Mouse (Mus musculus): Measurements from ENCODE around the gene Fars2. TPM values are rescaled to one million over a fixed set of nuclear protein-coding genes. Genes with fewer than 3 reads are reported as not detected.

Fars2 gene
- total and polyA plus RNA-seq, 2 experiments from 2014 or later = 21.5 to 34.6 TPM

- no peaks in the 10 kb centered on the region for H3K36me3 ChIP-seq (ENCODE audit: insufficient read depth, low read length)
- H3K4me3 ChIP-seq (ENCODE audit: low read length) = peak within 1 kb of the TSS; percentile 47
- ATAC-seq (peak; percentile 48), DNase-seq (ENCODE audit: low spot score) (peak; percentile 68)
- TF ChIP-seq CTCF (IDR thresholded peaks at IDR 0.05; ENCODE audit: low read depth) = no peak
- H3K4me2 ChIP-seq (ENCODE audit: low read depth, low read length) = peak within 1 kb of the TSS; percentile 59
- H3K27me3 ChIP-seq (ENCODE audit: insufficient read depth, low read length) = peaks cover 8% of the 10 kb centered on the region; the same call in 1 of the 2 replicates
- WGBS = 1% methylated on average over 48 of the region's 50 CpGs
- peak within 1 kb of the TSS; percentile 92 for H3K27ac ChIP-seq
- no peaks in the 10 kb centered on the region for H3K4me1 ChIP-seq (ENCODE audit: insufficient read depth, low read length)
- no peaks in the 10 kb centered on the region for H3K9me3 ChIP-seq (ENCODE audit: low read length)
- H3K9ac ChIP-seq (replicated peaks; ENCODE audit: low read length) = peak within 1 kb of the TSS; percentile 63
Measured at GRCm38 (mm10) chr13:36734731-36735571, 617.7 kb downstream of the Fars2 start, which contains the start of gene Nrn1. Nrn1 (minus strand) TSS chr13:36735131.

- peak overlapping the region; percentile 92 for H3K27ac ChIP-seq
- H3K4me3 ChIP-seq (ENCODE audit: low read length) = peak overlapping the region; percentile 47
- peak; percentile 91 for DNase-seq (ENCODE audit: low spot score)
- H3K4me1 ChIP-seq (ENCODE audit: insufficient read depth, low read length) = no peaks in the 10 kb centered on the region
- peak; percentile 91 for ATAC-seq
- peak overlapping the region; percentile 63 for H3K9ac ChIP-seq (replicated peaks; ENCODE audit: low read length)
- no peaks in the 10 kb centered on the region for H3K9me3 ChIP-seq (ENCODE audit: low read length)
- H3K4me2 ChIP-seq (ENCODE audit: low read depth, low read length) = peak overlapping the region; percentile 59
- under 1% methylated on average over 37 of the region's 39 CpGs for WGBS
- H3K36me3 ChIP-seq (ENCODE audit: insufficient read depth, low read length) = no peaks in the 10 kb centered on the region
- TF ChIP-seq CTCF (IDR thresholded peaks at IDR 0.05; ENCODE audit: low read depth) = no peak
- 0 out of 2 replicates have a peak, but pooled peaks cover 4% of the 10 kb centered on the region for H3K27me3 ChIP-seq (ENCODE audit: insufficient read depth, low read length)
Measured at GRCm38 (mm10) chr13:36735901-36736618, 618.8 kb downstream of the Fars2 start.

- 9% methylated on average over 9 of the region's 9 CpGs for WGBS
Measured at GRCm38 (mm10) chr13:36736619-36736996, 619.4 kb downstream of the Fars2 start.

GRCm38 (mm10) chr13:36750056-36750455, 632.8 kb downstream of the Fars2 start:
- Histone ChIP-seq H3K4me2 (ENCODE audit: low read depth, low read length) (no peak overlapping the region), H3K4me3 (ENCODE audit: low read length) (no peak overlapping the region), H3K27me3 (ENCODE audit: insufficient read depth, low read length) (no peaks in the 10 kb centered on the region), H3K36me3 (ENCODE audit: insufficient read depth, low read length) (no peaks in the 10 kb centered on the region), H3K9me3 (ENCODE audit: low read length) (no peaks in the 10 kb centered on the region), H3K27ac (no peak overlapping the region), H3K9ac (replicated peaks; ENCODE audit: low read length) (no peak overlapping the region), H3K4me1 (ENCODE audit: insufficient read depth, low read length) (no peaks in the 10 kb centered on the region)
- ATAC-seq (no peak), DNase-seq (ENCODE audit: low spot score) (peak; percentile 45)
- WGBS = 46% methylated on average over 2 of the region's 2 CpGs
- no peak for TF ChIP-seq CTCF (IDR thresholded peaks at IDR 0.05; ENCODE audit: low read depth)

More at GRCm38 (mm10) chr13:36736619-36736996, 619.4 kb downstream of the Fars2 start:
- peak; percentile 45 for DNase-seq (ENCODE audit: low spot score)
- peak overlapping the region; percentile 92 for H3K27ac ChIP-seq
- peak; percentile 16 for ATAC-seq
- peak overlapping the region; percentile 47 for H3K4me3 ChIP-seq (ENCODE audit: low read length)
- TF ChIP-seq CTCF (IDR thresholded peaks at IDR 0.05; ENCODE audit: low read depth) = no peak
- H3K36me3 ChIP-seq (ENCODE audit: insufficient read depth, low read length) = no peaks in the 10 kb centered on the region
- H3K4me1 ChIP-seq (ENCODE audit: insufficient read depth, low read length) = no peaks in the 10 kb centered on the region
- H3K4me2 ChIP-seq (ENCODE audit: low read depth, low read length) = peak overlapping the region; percentile 59
- H3K27me3 ChIP-seq (ENCODE audit: insufficient read depth, low read length) = 0 out of 2 replicates have a peak, but pooled peaks cover 4% of the 10 kb centered on the region
- no peaks in the 10 kb centered on the region for H3K9me3 ChIP-seq (ENCODE audit: low read length)
- H3K9ac ChIP-seq (replicated peaks; ENCODE audit: low read length) = peak overlapping the region; percentile 63

GRCm38 (mm10) chr13:36751861-36752260, 634.6 kb downstream of the Fars2 start:
- no peaks in the 10 kb centered on the region for H3K27me3 ChIP-seq (ENCODE audit: insufficient read depth, low read length)
- H3K36me3 ChIP-seq (ENCODE audit: insufficient read depth, low read length) = no peaks in the 10 kb centered on the region
- no peak overlapping the region for H3K4me3 ChIP-seq (ENCODE audit: low read length)
- TF ChIP-seq CTCF (IDR thresholded peaks at IDR 0.05; ENCODE audit: low read depth) = no peak
- H3K9me3 ChIP-seq (ENCODE audit: low read length) = no peaks in the 10 kb centered on the region
- ATAC-seq (no peak), DNase-seq (ENCODE audit: low spot score) (peak; percentile 10)
- no peak overlapping the region for H3K27ac ChIP-seq
- no peak overlapping the region for H3K9ac ChIP-seq (replicated peaks; ENCODE audit: low read length)
- no peaks in the 10 kb centered on the region for H3K4me1 ChIP-seq (ENCODE audit: insufficient read depth, low read length)
- H3K4me2 ChIP-seq (ENCODE audit: low read depth, low read length) = no peak overlapping the region
- WGBS = 38% methylated on average over 3 of the region's 3 CpGs

GRCm38 (mm10) chr13:36766801-36767200, 649.6 kb downstream of the Fars2 start:
- H3K4me3 ChIP-seq (ENCODE audit: low read length) = no peak overlapping the region
- H3K27me3 ChIP-seq (ENCODE audit: insufficient read depth, low read length) = no peaks in the 10 kb centered on the region
- no peak for ATAC-seq
- no peaks in the 10 kb centered on the region for H3K36me3 ChIP-seq (ENCODE audit: insufficient read depth, low read length)
- no peak for DNase-seq (ENCODE audit: low spot score)
- 30% methylated on average over 2 of the region's 2 CpGs for WGBS
- no peaks in the 10 kb centered on the region for H3K9me3 ChIP-seq (ENCODE audit: low read length)
- TF ChIP-seq CTCF (IDR thresholded peaks at IDR 0.05; ENCODE audit: low read depth) = no peak
- no peak overlapping the region for H3K4me2 ChIP-seq (ENCODE audit: low read depth, low read length)
- no peaks in the 10 kb centered on the region for H3K4me1 ChIP-seq (ENCODE audit: insufficient read depth, low read length)
- H3K27ac ChIP-seq = no peak overlapping the region
- H3K9ac ChIP-seq (replicated peaks; ENCODE audit: low read length) = no peak overlapping the region

Other genes starting within 250 kb of the Fars2 start
- 3.0 and 3.3 TPM in 2 replicates for gene Rpp40, start 211.1 kb upstream of the Fars2 start, total RNA-seq (2014; rRNA removed)
- 8.7 and 9.5 TPM in 2 replicates for gene Rpp40, start 211.1 kb upstream of the Fars2 start, polyA plus RNA-seq (2015; fragmentation: Nextera tagmentation; extraction: Ambion mirVana)
- 4.1 and 4.3 TPM in 2 replicates for gene Ppp1r3g, start 158.6 kb upstream of the Fars2 start, total RNA-seq (2014; rRNA removed)
- 0.50 and 1.0 TPM in 2 replicates for gene Ppp1r3g, start 158.6 kb upstream of the Fars2 start, polyA plus RNA-seq (2015; fragmentation: Nextera tagmentation; extraction: Ambion mirVana)
- gene Lyrm4, start 114 bp downstream of the Fars2 start, total RNA-seq (2014; rRNA removed) = 8.0 and 15.7 TPM in 2 replicates
- gene Lyrm4, start 114 bp downstream of the Fars2 start, polyA plus RNA-seq (2015; fragmentation: Nextera tagmentation; extraction: Ambion mirVana) = 52.7 and 53.0 TPM in 2 replicates

Measured in hindbrain, postnatal 0 days (tissue).